9 mouse cellular contexts compared by ENCODE assay signal in the genomic region with DNA sequence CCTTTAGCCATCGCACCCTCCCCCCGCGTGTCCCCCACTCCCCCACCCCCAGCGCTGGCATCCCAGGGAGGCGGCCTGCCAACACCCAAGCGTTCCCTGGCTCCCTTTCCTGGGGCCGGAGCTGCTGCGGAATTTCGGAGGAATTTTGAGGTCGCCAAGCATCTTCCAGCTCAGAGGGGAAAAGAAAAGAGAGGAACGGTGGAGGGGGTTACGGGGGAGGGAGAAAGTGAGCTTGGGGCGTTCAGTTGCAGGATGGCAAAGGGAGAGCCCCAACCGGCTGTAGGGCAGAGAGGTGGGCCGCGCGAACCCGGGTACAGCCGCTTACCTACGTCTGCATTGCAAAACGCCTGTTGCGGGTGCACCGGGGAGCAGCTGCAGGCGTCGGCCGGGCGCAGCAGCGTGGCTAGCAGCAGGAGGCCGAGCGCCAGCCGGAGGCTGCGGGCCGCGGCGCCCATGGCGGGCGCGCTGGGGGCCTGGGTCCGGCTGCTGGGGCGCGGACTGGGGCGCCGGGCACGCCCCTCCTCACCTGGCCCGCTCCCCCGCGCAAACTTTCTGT. TPM values are rescaled to one million over a fixed set of nuclear protein-coding genes. Genes with fewer than 3 reads are reported as not detected.
DNase-seq lines count a peak whose midpoint lies in the region; ATAC-seq and TF ChIP-seq lines count a peak whose summit lies in the region.
"Had no signal": no experiment of that assay in that cellular context is flagged by ENCODE, and none has a peak within 500 bp of the region (broad histone marks: within the 10 kb centered on the region; RNA-seq: fewer than 3 reads in every experiment).

No protein-coding gene starts in this region.

- H3K79me2 ChIP-seq in C2C12 (ENCODE audit: control insufficient read depth, insufficient read depth) (peaks cover 58% of the 10 kb centered on the region), macrophage (ENCODE audit: inconsistent target) (peaks cover 51% of the 10 kb centered on the region)

- intact Hi-C loops in heart, postnatal 25 days (cut with DNase I): loop anchor here (1.0 kb wide), 1 partner anchor 37 kb away; no protein-coding TSS in a partner anchor
- intact Hi-C loops in gastrocnemius, postnatal 36 days (cut with DNase I): no loop called here

- peak overlapping the region; percentile 96 for H3K9ac ChIP-seq in intestine, embryonic 16.5 days (ENCODE audit: low read depth, low read length)

- H3K4me3 ChIP-seq in C2C12 (ENCODE audit: insufficient read depth, poor library complexity, severe bottlenecking) (peak overlapping the region; percentile 98), macrophage (ENCODE audit: inconsistent target) (peak overlapping the region; percentile 60)
- peak overlapping the region; percentile 81 for H3K4me3 ChIP-seq in intestine, embryonic 16.5 days (ENCODE audit: low read length)

- peak; percentile 96 for DNase-seq in heart, adult 11 months
- no peak for DNase-seq in heart, postnatal 25 days (ENCODE audit: low spot score)
- peak; percentile 23 for DNase-seq in cerebellum, adult 8-10 months
- peak; percentile 38 to 49 for DNase-seq in gastrocnemius, postnatal 36 days
- DNase-seq in thymus, postnatal 4 days: peak; percentile 76

- peak overlapping the region; percentile 86 for H3K27ac ChIP-seq in intestine, embryonic 16.5 days (ENCODE audit: low read length)
- peak overlapping the region; percentile 24; the same call in 1 of the 2 replicates for H3K27ac ChIP-seq in macrophage

- no peaks in the 10 kb centered on the region for H3K27me3 ChIP-seq in C2C12 (ENCODE audit: control insufficient read depth, insufficient read depth, insufficient read length)
- H3K27me3 ChIP-seq in intestine, embryonic 16.5 days (replicated peaks; ENCODE audit: control insufficient read depth, insufficient read depth, low read length): no peaks in the 10 kb centered on the region

- peak overlapping the region; percentile 97 for H3K4me2 ChIP-seq in intestine, embryonic 16.5 days (ENCODE audit: low read depth, low read length)

- H3K36me3 ChIP-seq in C2C12 (ENCODE audit: control insufficient read depth, insufficient read depth): peaks cover 35% of the 10 kb centered on the region
- no peaks in the 10 kb centered on the region for H3K36me3 ChIP-seq in intestine, embryonic 16.5 days (ENCODE audit: control insufficient read depth, insufficient read depth, low read length)
- peaks cover 10% of the 10 kb centered on the region; the same call in 1 of the 2 replicates for H3K36me3 ChIP-seq in macrophage (ENCODE audit: inconsistent target)

- peak overlapping the region; percentile 88 for H3ac ChIP-seq in C2C12 (ENCODE audit: control insufficient read depth, insufficient read length, low read depth)

- no peak for TF ChIP-seq CTCF in C2C12 (IDR thresholded peaks at IDR 0.05; ENCODE audit: control insufficient read depth, insufficient read depth, insufficient read length)

- H3K4me1 ChIP-seq in intestine, embryonic 16.5 days (ENCODE audit: control insufficient read depth, insufficient read depth, low read length): peaks cover 14% of the 10 kb centered on the region; the same call in 1 of the 2 replicates

- no peaks in the 10 kb centered on the region for H3K9me3 ChIP-seq in intestine, embryonic 16.5 days (ENCODE audit: control insufficient read depth, low read length)

- ATAC-seq in intestine, embryonic 16.5 days: peak; percentile 68

- H3K79me3 ChIP-seq in C2C12 (ENCODE audit: low read depth): peaks cover 52% of the 10 kb centered on the region

- WGBS in intestine, embryonic 16.5 days: under 1% methylated on average over 40 of the region's 47 CpGs
- under 1% methylated on average over 43 of the region's 47 CpGs for WGBS in macrophage (ENCODE audit: missing documents)

TF ChIP-seq in C2C12, 6 proteins besides CTCF, POLR2A, EP300 and RAD21:
- no peak for TF ChIP-seq MYOG (IDR thresholded peaks at IDR 0.05; ENCODE audit: control insufficient read depth, extremely low read depth, insufficient read length)

RNA-seq across cellular contexts. Expression of a gene that starts 0.8 kb away (rescaled TPM):
- total RNA-seq in heart, postnatal 25 days (2021): 100 to 1,000 TPM; 121 to 138 TPM
- polyA plus RNA-seq in C2C12 (2012; fragmentation: generic; extraction: Trizol) (372 TPM), macrophage (2018) (330 to 662 TPM (median 385 TPM) in 3 replicates)
- 10 to 100 TPM; 73.9 to 92.0 TPM for total RNA-seq in gastrocnemius, postnatal 36 days (2021)
- polyA plus RNA-seq in intestine, embryonic 16.5 days (2015; fragmentation: Nextera tagmentation; extraction: Ambion mirVana): 30.9 and 45.1 TPM in 2 replicates
- 100 to 1,000 TPM in 1 of 26 experiments, 10 to 100 TPM in 19, 1 to 10 TPM in 6; 7.1 to 110 (median 19.3) TPM for total RNA-seq in macrophage (2018; cell fraction: chromatin; rRNA removed)
- total RNA-seq in macrophage (2018; cell fraction: cytosol; rRNA removed): 100 to 1,000 TPM; 167 to 475 (median 292) TPM
- 100 to 1,000 TPM in 21 of 26 experiments, 10 to 100 TPM in 5; 47.6 to 312 (median 149) TPM for total RNA-seq in macrophage (2018; cell fraction: nucleus; rRNA removed)

RNA-seq across cellular contexts. Expression of a gene that starts 12.4 kb away (rescaled TPM):
- 1 to 10 TPM in 1 of 2 experiments, under 1 TPM in 1; 0.84 to 1.1 TPM for total RNA-seq in heart, postnatal 25 days (2021)
- 1.4 TPM for polyA plus RNA-seq in C2C12 (2012; fragmentation: generic; extraction: Trizol)
- total RNA-seq in gastrocnemius, postnatal 36 days (2021): 1 to 10 TPM; 1.2 to 1.3 TPM
- 0.20 and 0.24 TPM in 2 replicates for polyA plus RNA-seq in intestine, embryonic 16.5 days (2015; fragmentation: Nextera tagmentation; extraction: Ambion mirVana)
- 100 to 1,000 TPM in 4 of 26 experiments, 10 to 100 TPM in 20, 1 to 10 TPM in 2; 3.8 to 122 (median 24.0) TPM for total RNA-seq in macrophage (2018; cell fraction: chromatin; rRNA removed)
- 1 to 10 TPM in 12 of 26 experiments, under 1 TPM in 14; 0.46 to 4.1 (median 0.82) TPM for total RNA-seq in macrophage (2018; cell fraction: cytosol; rRNA removed)
- total RNA-seq in macrophage (2018; cell fraction: nucleus; rRNA removed): 10 to 100 TPM in 16 of 26 experiments, 1 to 10 TPM in 9, under 1 TPM in 1; 0.83 to 49.9 (median 10.9) TPM
- 0.68 to 2.2 TPM (median 0.90 TPM) in 3 replicates for polyA plus RNA-seq in macrophage (2018)
- polyA plus RNA-seq: large intestine, adult 2 months had no signal

RNA-seq across cellular contexts. Expression of a gene that starts 47.2 kb away (rescaled TPM):
- 10 to 100 TPM; 19.2 to 24.0 TPM for total RNA-seq in heart, postnatal 25 days (2021)
- polyA plus RNA-seq in C2C12 (2012; fragmentation: generic; extraction: Trizol) (6.6 TPM), macrophage (2018) (1,136 to 1,462 TPM (median 1,417 TPM) in 3 replicates)
- total RNA-seq in gastrocnemius, postnatal 36 days (2021): 10 to 100 TPM; 13.0 to 19.2 TPM
- 226 and 234 TPM in 2 replicates for polyA plus RNA-seq in intestine, embryonic 16.5 days (2015; fragmentation: Nextera tagmentation; extraction: Ambion mirVana)
- total RNA-seq in macrophage (2018; cell fraction: chromatin; rRNA removed): 100 to 1,000 TPM; 127 to 562 (median 307) TPM
- 1,000 to 10,000 TPM in 23 of 26 experiments, 100 to 1,000 TPM in 3; 854 to 2,702 (median 1,648) TPM for total RNA-seq in macrophage (2018; cell fraction: cytosol; rRNA removed)
- total RNA-seq in macrophage (2018; cell fraction: nucleus; rRNA removed): 1,000 to 10,000 TPM in 15 of 26 experiments, 100 to 1,000 TPM in 11; 559 to 2,830 (median 1,334) TPM

Comparison
In these comparisons a context has a peak if more than half of its experiments do, and no peak if none do; other contexts are left out.
1. RNA of a gene that starts 47.2 kb away (polyA plus RNA-seq): 1,136 to 1,462 TPM in macrophage and 226 to 234 TPM in intestine, embryonic 16.5 days; 6.6 TPM in C2C12 (single experiment); every median in the first group is over 10 times any median in the second.
2. Peak in every context shown above with its lines, with median percentiles within 50 percentile points of each other: H3K4me3 ChIP-seq.